Mouse (Mus musculus): ENCODE measurements around the gene Ncs1. TPM values are rescaled to one million over a fixed set of nuclear protein-coding genes. Genes with fewer than 3 reads are reported as not detected.

Ncs1 gene
- polyA plus RNA-seq, 1 experiment from 2014 or later, result 2.2 TPM

GRCm38 (mm10) chr2:31339826-31340225, 94.2 kb downstream of the Ncs1 start:
- Histone ChIP-seq H3K4me3 (replicated peaks) (no peak overlapping the region), H3K27me3 (0 out of 2 replicates have a peak, but pooled peaks cover 3% of the 10 kb centered on the region), H3K4me2 (no peak overlapping the region), H3K9ac (no peak overlapping the region), H3K27ac (no peak overlapping the region), H3K9me3 (replicated peaks) (no peaks in the 10 kb centered on the region), H3K4me1 (replicated peaks) (no peaks in the 10 kb centered on the region), H3K36me3 (no peaks in the 10 kb centered on the region)
- DNase-seq (no peak), ATAC-seq (ENCODE audit: low read depth) (no peak)
- 60% methylated on average over 9 of the region's 9 CpGs for WGBS (ENCODE audit: insufficient replicate concordance)

- 60% methylated on average over 8 of the region's 8 CpGs for WGBS (ENCODE audit: insufficient replicate concordance)
- H3K9me3 ChIP-seq (replicated peaks), result no peaks in the 10 kb centered on the region
- no peak overlapping the region for H3K9ac ChIP-seq
- H3K36me3 ChIP-seq, result no peaks in the 10 kb centered on the region
- H3K4me2 ChIP-seq, result no peak overlapping the region
- no peak overlapping the region for H3K27ac ChIP-seq
- H3K4me3 ChIP-seq (replicated peaks), result no peak overlapping the region
- DNase-seq (no peak), ATAC-seq (ENCODE audit: low read depth) (no peak)
- H3K27me3 ChIP-seq, result 0 out of 2 replicates have a peak, but pooled peaks cover 3% of the 10 kb centered on the region
- no peaks in the 10 kb centered on the region for H3K4me1 ChIP-seq (replicated peaks)
Observed at GRCm38 (mm10) chr2:31341726-31342535, 96.3 kb downstream of the Ncs1 start.

Other genes with a start within 250 kb of the Ncs1 start
- 5.7 and 6.9 TPM in 2 replicates for gene Fnbp1, start 103.8 kb upstream of the Ncs1 start, polyA plus RNA-seq (2015; fragmentation: Nextera tagmentation; extraction: Ambion mirVana)
- 11.8 and 14.1 TPM in 2 replicates for gene Gpr107, start 93.5 kb upstream of the Ncs1 start, polyA plus RNA-seq (2015; fragmentation: Nextera tagmentation; extraction: Ambion mirVana)
- 0.23 and 0.25 TPM in 2 replicates for gene Hmcn2, start 68.6 kb downstream of the Ncs1 start, polyA plus RNA-seq (2015; fragmentation: Nextera tagmentation; extraction: Ambion mirVana)
- gene Ass1, start 224.4 kb downstream of the Ncs1 start, polyA plus RNA-seq (2015; fragmentation: Nextera tagmentation; extraction: Ambion mirVana), result 75.3 and 87.1 TPM in 2 replicates